Mouse (Mus musculus): ENCODE measurements around the gene Nat8f4.
"Not testable (repeated sequence)": the region's sequence is repeated elsewhere in the genome, so short reads cannot be mapped to it uniquely, and the experiment has no call there.

Gene Nat8f4

DNA sequence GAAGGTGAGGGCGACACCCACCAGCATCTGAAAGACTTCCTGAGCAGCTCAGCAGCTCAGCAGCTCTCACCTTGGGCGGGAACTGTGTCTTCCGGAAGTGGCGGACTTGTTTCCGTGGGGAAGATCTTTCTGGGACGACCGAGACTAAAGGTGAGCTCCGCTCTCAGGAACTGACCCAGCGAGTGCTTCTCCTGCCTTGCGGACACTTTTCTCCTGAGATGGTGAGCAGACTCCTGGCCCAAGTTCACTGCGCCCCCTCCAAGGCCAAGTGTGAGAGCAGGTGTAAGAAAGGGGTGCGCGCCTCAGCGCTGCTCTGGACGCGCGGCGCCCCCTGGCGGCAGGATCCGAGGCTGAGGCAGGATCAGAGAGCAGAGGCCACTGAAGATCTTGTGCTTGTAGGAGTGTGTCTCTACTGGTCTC, at the start of gene Nat8f4:
Nat8f4 (minus strand) TSS at position 243 of the 420 bp plus-strand sequence.
- peak; percentile 84 for DNase-seq

DNA sequence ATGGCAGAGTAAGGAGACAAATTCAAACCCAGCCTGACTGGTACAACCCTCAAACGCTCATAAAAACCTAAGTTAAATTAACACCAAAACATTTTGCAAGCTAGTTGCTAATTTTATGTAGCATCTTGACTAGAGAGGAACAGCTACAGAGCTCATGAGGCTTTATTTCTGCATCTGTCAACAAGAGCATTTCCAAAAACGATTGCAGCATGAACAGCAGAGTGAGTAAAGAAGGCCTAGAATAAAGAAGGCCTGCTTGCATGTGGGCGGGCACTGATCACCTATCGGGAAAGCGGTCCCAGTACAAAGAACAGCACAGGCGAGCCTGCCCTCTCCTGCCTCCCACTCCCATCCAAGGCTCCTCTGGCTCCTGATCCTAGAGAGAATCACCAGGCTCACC, 43.9 kb upstream of the Nat8f4 start:
- no peak for DNase-seq

DNA sequence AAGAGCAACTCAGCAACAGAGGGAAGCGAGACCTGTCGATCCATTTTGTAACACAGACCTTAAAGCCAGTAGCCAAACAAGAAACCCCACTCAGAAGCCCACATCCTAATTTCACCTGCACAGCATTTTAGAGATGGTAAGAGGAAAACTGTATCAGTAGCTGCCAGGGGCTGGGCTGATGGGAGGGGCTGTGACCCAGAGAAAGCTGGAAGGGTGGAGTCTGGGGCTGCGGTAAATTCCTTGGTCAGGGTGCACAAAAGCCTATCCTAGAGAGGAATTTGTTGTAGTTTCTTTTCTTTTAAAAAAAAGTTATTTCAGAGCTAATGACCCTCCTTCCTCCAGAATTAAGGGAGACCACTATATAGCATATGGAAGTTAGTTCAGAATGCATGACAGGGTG, 37.8 kb upstream of the Nat8f4 start:
- no peak for DNase-seq

DNA sequence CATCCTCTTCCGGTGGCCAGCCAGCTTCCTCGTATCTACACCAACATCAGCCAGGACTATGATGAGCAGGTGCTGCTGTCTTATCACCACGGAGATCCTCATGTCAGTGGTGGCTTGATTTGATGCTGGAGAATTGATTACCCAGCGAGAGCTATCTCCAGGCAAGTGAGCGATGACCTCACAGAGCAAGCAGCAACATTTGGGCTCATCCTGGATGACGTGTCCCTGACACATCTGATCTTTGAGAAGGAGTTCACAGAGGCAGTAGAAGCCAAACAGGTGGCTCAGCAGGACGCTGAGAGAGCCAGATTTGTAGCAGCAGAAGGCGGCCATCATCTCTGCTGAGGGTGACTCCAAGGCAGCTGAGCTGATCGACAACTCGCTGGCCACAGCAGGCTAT, 34.0 kb upstream of the Nat8f4 start:
- DNase-seq = no peak

DNA sequence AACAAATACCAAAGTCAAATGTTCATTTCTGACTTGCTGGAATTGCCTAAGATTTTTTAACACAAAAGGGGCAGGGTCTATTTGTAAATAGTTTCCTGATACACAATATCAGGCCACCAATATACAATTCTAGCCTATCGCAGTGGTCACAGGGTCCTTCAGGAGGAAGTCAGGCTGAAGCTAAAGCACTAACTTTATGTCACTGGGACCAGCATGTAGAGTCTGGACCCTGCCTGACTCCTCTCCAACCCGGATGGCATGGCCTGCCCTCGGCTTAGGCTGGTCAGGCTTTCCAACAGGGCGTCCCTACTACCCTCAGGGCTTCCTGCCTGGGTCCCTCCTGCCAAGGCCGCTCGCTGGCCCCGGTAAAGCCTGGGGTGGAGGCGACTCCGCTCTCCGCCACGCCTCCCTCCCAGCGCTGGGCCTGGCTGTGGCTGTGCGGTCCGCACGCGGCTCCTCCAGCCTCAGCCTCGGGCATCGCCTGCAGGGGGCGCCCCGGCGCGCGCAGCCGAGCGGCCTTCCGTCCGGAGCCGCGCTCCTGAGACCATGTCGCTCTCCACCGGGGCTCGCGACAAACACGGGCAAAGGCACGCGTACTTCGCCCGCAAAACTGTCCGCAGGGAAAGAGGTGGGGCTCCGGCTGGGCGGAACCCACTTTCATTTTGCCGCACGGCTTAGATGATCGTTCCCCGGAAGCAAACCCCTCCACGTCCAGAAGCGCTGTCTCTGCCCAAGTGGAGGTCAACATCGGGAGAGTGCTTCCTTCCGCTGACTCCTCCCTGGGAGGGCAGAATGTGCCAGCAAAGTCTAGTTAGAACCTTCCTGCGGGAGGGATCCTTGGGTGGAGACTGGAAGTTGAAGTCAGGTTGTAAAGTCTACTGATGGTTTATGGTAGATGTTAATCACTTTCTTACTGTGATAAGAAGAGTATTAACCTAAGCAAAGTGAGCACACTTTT, 32.1 kb upstream of the Nat8f4 start:
- DNase-seq = peak; percentile 90

DNA sequence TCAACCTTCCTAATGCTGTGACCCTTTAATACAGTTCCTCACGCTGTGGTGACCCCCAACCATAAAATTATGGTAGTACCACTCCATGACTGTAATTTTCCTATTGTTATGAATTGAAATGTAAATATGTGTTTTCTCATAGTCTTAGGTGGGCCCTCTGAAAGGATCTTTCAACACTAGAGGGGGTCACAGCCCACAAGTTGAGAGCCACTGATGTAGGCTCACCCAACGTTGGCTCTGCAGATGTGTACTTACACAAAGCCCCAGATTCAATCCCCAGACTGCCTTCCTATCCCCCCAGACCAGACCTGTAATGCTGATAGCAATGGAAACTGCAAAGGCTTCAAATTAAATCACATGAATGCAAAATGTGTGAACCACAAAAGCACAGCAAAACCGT, 31.0 kb upstream of the Nat8f4 start:
- no peak for DNase-seq

DNA sequence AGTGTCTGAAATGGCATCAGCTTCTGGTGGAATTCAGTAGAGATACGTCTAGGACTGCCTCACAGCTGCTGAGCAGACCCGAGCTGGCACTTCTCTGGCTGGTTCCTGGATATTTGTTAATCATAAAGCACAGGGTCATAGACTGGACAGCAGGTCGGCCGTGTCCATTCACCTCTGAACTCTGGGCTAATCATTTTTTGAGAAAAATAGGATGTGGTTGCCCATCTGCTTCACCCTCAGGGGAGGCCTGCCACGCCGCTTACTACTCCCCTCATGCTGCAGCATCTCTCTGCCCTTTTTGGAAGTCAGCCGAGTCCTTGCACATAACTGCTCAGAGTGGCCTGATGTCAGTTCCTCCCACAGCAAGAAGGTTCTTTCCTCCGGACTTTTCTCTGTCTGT, 29.4 kb upstream of the Nat8f4 start:
- DNase-seq = peak; percentile 83

DNA sequence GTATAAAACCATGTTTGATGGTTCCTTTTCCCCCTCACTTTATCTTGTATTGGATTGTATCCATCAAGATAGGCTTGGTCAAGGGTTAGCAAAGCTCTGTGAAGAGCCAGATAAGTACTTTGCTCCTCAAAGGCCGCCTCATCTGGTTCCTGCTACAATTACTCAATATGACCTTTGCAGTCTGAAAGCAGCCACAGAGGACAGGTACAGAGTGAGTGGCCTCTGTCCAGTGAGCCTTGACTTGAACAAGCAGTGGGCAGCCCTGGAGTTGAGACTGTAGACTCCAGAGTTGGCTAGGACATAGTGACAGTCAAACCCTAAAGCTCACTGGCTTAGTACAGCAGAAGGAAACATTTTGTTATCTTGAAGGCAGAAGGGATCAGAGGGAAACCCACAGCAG, 24.6 kb upstream of the Nat8f4 start:
- DNase-seq = peak; percentile 68

DNA sequence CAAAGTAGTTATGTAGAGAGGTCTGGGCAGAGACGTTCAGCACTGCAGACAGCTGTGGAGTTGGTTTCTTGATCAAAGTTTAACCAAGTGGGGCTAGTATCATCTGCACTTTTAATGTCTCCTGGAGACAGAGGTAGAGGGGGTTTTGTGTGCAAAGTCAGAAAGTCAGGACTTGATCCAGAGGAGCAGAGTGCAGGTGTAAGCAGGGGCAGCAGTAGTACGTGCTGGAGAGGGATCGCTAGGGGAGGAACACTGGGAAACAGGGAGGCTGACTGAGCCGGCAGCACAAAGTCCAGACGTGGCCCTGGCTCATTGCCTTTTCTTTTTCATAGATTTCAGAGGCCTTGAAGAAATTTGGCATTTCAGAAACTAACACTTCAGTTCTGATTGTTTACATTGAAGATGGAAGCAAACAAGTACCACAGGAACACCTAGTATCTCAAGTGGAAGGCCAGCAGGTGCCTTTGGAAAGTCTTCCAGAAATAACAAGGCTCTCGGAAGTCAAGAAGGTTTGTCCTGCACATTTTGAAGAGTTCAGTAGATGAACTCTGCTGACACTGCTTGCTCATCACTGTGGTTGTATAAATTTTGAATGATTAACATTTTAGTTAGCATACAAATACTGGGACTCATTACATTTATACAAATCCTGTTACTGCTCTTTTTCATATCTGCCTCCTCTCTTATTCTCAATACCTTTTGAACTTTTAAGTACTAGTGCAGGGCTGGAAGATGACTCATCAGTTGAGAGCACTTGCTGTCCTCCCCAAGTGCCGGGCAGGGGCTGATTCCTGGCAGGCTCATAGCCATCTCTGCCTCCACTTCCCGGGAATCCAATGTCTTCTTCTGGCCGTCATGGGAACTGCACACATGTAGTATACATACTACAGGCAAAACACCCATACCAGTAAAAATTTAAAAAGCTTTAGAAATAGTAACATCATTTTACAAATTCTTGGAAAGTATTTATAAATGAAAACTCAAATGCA, 23.1 kb upstream of the Nat8f4 start:
- DNase-seq = peak; percentile 74

DNA sequence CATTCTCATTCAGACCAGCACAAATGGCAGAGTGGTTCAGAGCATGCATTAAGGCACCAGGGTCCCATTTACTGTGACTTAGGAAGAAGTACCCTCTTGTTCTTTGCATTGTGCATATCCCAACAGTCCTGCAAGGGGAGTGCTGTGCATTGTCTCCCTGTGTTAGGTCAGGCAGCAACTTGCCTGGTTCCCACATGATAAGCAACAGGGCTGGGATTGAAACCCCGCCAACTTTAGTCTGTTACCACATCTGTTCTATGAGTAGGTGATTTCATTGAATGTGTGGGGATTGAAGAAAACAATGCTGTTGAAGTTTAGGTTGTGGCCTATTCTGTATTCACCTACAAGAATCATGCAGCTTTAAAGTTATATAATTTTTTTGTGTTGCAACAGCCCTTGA, 22.0 kb upstream of the Nat8f4 start:
- no peak for DNase-seq

DNA sequence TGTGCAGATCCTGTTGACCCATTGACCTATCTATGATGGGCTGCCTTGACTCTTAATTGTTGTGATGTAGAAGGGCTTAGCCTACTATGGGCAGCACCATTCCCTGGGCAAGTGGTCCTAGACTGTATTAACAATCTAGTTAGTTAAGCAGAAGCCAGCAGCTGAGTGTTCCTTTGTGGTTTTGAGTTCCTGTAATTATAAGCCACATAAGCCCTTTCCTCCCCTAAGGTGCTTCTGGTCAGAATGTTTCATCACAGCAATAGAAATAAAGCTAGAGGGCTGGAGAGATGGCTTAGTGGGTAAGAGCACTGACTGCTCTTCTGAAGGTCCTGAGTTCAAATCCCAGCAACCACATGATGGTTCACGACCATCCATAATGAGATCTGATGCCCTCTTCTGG, 19.0 kb upstream of the Nat8f4 start:
- DNase-seq = no peak

DNA sequence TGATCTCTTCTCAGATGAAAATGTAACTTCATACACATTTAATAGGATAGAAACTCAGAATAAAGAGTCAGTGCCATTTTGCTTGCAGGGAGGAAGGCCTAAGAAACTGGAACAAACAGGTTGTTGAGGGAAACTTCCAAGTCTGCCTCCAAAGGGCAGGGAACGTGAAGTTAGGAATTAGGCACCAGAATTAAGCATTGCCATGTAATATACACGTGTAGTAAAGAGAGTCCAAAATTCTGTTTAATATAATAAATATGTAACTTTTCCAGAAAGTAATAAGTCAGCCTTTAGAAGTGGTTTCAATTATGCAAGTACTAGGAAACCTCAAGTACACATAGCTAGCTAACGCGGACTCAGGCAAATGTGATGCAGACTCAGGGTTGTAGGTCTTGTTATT, 14.7 kb upstream of the Nat8f4 start:
- peak; percentile 49 for DNase-seq

DNA sequence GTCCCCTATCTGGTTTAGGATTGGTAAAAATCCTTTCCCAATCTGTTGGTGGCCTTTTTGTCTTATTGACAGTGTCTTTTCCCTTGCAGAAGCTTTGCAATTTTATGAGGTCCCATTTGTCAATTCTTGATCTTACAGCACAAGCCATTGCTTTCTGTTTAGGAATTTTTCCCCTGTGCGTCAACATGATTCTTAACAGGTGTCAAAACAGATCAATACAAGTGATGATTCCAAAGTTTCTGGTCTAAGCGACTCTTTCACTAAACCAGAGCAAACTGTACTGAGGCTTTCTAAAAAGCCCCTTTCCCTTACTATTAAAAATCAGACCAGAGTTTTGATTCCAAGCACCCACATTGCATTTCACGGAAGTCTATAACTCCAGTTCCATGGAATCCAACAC, 13.7 kb upstream of the Nat8f4 start:
- DNase-seq = not testable (repeated sequence)

DNA sequence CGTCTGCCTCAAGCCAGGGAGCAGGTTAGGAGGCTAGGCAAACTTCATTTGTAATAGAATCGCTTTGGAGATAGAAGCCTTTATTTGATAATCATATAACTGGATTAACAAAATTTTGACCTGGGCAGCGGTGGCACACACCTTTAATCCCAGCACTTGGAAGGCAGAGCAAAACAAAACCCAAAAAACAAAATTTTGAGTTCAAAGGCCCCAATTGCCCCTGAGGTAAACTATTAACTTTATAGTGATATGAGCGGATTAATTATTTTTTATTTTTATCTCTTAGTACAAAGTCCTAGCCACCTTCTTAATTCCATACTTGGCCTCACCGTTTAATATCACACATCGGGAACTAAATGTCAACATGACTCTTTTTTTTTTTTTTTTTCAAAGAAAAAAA, 11.9 kb upstream of the Nat8f4 start:
- DNase-seq = no peak

DNA sequence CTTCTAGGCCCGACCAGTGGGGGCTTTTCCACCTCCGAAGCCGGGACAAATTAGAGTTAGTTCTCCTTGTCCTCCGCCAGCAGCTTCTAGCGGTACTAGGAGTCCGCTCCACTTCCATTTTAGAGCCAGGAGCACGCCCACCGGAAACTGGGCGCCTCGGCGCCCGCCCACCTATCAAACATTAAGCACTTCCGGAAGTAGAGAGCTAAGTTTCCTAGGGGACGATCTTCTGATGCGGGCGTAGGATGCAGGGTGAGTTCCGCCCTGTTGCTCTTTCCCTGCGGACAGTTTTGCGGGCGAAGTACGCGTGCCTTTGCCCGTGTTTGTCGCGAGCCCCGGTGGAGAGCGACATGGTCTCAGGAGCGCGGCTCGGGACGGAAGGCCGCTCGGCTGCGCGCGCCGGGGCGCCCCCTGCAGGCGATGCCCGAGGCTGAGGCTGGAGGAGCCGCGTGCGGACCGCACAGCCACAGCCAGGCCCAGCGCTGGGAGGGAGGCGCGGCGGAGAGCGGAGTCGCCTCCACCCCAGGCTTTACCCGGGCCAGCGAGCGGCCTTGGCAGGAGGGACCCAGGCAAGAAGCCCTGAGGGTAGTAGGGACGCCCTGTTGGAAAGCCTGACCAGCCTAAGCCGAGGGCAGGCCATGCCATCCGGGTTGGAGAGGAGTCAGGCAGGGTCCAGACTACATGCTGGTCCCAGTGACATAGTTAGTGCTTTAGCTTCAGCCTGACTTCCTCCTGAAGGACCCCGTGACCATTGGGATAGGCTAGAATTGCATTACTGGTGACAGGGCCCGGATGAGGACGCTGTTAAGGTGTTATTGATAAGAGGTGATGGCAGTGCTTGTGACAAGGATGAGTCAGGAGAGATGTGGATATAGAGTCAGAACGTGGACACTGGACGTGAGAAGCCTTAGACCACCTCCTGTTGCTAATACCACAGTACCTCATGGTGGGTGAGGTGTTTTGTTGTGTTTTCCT, 11.1 kb upstream of the Nat8f4 start, which contains the start of gene Nat8f1:
Nat8f1 (minus strand) TSS at position 149 of the 975 bp plus-strand sequence.
- peak; percentile 94 for DNase-seq

DNA sequence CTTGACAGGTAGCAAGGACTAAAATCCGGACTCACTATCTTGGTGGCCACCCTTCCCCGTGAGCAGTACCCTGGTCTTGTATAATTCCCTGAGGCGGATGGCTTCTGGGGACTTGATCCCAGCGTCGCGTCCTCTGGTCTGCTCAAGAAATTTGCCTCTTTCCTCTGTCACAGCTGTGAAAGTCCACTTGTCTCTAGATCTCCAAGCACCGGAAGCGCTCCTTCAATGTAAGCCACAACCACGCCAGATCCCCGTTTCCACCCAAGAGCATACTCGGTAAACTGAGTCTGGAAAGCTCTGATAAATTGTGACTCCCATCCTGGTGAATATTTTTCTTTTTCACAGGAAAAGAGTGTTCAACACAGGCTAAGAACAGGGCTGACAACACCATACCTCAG, 10.5 kb upstream of the Nat8f4 start:
- DNase-seq = no peak

DNA sequence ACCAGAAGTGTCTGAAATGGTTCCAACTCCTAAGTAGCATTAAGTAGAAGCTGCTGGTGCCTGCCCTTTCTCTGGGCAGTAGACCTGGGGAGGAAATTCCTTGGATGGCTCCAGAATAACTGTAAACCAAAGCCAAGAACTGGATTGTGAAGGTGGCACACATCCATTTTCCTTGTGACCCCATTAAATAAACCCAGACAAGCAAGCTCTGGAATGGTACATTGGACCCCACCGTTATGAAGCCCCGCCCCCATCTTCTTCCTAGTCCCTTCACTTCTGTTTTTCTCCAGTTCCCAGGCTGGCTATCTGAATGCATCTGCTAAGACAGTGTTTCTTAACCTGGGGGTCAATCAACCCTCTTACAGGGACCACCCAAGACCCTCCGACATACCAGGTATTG, 6.9 kb upstream of the Nat8f4 start, which contains the start of gene Tprkb:
Tprkb (plus strand) TSS at position 279 of the 400 bp plus-strand sequence.
- peak; percentile 51 for DNase-seq

DNA sequence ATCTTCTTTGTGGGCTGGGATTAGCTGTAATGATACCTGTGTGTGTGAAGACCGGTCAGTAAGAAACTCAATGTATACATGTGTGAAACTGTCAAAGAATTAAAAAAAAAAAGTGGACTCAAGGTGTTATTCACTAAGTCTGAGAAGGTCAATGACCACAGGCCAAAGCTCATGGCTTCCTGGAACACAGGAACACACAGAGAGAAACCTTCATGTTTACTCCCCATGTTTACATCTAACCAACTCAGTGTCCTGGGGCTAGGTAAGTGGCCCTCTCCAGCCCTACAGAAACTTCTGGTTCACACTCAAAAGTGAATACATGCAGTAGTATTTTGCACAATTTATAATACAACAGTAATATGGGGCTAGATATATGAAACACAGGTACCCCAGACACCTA, 5.0 kb upstream of the Nat8f4 start:
- no peak for DNase-seq

DNA sequence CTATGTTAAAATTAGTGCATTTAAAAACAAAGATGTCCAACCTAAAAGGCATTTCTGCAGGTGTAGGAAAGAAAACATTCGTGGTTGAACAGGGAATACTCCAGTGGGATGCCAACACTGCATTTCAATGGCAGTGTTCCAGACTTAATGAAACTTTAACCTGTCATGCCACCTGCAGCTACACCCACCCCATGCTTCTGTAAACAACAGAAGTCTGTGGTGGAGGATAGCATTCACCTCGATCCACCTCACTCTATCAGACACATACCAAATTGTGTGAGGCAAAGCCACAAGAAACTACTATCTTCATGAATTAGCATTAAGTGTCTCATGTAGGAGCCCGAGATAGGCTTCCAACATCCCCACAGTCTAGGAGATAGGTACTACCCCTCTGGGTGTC, 3.7 kb upstream of the Nat8f4 start:
- DNase-seq = peak; percentile 71

DNA sequence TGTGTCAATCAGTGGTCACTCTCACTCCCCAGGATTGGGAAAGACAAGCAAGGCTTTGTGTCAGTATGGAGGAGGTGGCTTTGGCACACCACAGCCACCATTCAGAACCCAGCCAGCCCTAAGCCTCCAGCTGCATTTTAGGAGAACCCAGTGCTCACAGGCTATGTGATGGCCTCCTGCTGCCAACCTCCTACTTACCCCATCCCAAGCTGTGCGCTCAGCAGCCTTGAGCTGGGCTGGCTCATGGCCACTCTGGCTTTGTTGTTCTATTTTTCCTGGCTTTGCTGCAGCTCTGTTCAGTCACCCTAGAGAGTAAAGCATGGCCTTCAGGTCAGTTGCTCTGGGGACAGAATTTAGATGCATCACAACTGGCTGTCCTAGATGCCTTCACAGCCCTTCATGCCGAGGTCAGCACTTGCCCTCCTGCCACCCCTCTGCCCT, 2.2 kb upstream of the Nat8f4 start:
- DNase-seq = peak; percentile 45

DNA sequence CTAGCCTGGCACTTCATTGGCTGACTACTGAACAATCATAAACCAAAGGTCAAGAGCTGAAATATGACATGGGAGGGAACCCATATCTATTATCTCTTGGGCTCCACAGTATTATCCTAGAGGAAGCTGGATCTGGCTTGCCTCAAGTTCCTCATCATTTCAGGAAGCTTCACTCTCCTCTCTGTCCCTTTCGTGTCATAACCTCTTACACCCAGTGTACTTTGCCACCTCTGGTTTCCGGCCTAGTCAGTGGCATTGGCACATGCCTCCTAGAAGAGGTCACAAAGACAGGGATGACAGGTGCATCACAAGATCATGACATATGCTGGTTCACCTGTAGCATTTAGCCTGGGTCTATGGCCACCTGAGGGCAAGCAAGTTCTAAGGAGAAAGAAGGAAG, 2.4 kb downstream of the Nat8f4 start:
- DNase-seq = no peak

Data from kidney, postnatal 14 days (tissue).